Mouse (Mus musculus): ENCODE measurements at regions not wholly inside any gene's neighbourhood (a gene's known extent, or its start where the extent isn't known, plus 50 kb on each side); places are given as distances from the start of the nearest gene placed in this dataset.
"Not testable (repeated sequence)": the region's sequence is repeated elsewhere in the genome, so short reads cannot be mapped to it uniquely, and the experiment has no call there.

GRCm38 (mm10) chr16:50779030-50779784, 188.3 kb upstream of the Ccdc54 start:
- no peak for DNase-seq (ENCODE audit: low read depth, low spot score)

GRCm38 (mm10) chr16:50774699-50775098, 183.7 kb upstream of the Ccdc54 start:
- not testable (repeated sequence) for DNase-seq (ENCODE audit: low read depth, low spot score)

DNA sequence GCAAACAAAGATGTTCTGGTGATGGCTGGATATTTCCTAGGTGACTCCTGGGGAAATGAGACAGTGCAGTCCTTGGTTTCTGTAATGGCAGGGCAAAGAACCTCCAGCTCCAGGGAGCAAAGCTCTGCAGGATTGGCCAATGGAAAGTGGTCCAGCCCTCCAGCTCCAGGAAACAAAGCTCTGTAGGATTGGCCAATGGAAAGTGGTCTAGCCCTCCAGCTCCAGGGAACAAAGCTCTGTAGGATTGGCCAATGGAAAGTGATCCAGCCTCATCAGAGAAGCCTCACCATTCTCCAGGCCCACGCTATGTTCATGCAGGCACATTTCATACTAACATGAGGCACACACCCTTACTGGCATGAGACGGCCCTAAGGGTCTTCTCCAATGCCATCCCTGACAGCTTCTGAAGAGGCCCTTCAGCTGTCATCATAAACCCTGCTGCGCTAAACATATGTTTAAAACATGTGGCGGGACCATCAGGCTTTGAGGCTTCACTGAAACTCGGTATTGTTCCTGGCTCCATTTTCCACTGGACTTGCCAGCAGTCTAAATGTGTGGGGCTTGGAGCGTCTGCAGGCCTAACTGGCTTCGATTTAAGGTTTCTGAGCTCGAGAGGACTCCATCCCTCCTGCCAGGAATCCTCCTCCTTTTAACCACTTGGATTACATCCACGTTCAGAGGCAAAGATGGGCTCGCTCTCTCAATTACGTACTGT, 175.3 kb upstream of the Ccdc54 start:
- DNase-seq (ENCODE audit: low read depth, low spot score) = no peak

DNA sequence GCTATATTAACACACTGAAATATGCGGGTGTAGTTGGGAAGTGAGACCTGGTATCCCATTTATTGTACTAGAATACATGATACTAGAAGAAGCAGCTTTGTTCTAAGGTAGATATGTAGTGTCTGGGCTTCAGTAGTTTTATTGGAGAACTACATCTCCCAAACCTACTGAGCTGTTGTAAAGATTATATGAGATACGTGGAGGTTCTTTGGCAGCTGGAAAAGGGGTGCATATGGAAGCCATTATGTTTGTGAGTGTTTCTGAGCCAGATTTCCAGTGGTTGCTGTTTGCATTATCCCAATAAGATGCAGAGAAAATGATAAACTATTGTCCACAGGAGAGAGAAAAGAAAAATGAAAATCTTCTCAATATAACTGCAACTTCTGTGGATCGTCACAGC, 171.1 kb upstream of the Ccdc54 start:
- DNase-seq (ENCODE audit: low read depth, low spot score) = no peak

DNA sequence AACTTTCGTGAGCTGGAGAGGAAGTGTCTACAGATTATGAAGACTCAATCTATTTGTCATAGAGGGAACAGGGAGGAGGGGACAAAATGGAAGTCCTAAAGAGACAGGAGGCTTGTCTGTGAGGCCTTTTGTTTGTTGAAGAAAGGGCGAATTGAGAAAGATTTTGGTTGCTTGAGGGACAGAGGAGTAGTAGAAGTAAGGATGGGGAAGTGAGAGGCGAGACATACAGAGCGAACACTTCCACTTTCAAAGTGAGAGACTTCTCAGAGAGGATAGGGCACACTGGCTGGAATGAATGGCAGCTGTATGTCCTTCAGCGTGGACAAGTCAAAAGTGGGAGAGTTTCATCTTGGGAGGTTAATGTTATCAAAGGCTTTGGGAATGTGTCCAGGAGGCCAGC, 169.0 kb upstream of the Ccdc54 start:
- no peak for DNase-seq (ENCODE audit: low read depth, low spot score)

DNA sequence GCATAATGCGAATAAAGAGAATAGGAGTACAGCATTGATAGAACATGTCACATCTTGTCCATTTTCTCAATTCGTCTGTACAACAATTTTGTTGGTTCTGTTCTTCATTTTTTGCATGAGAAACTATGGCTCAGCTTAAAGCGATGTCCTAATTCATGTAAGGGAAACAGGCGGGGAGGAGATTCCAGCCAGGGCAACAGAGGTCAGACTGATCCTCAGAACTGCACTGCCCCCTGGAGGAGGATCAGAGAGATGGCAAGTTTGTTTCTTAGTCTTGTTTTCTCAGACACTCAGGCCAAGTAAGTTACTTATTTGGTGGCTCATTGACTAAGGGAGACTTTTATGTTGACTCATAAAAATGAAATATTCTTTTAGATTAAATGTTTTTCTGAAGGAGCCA, 165.7 kb upstream of the Ccdc54 start:
- DNase-seq (ENCODE audit: low read depth, low spot score) = no peak

GRCm38 (mm10) chr16:50753612-50754389, 162.8 kb upstream of the Ccdc54 start:
- no peak for DNase-seq (ENCODE audit: low read depth, low spot score)

- DNase-seq (ENCODE audit: low read depth, low spot score) = no peak
These were observed 162.1 kb upstream of the Ccdc54 start for GRCm38 (mm10) chr16:50753046-50753445.

- no peak for DNase-seq (ENCODE audit: low read depth, low spot score)
These were observed 161.3 kb upstream of the Ccdc54 start for GRCm38 (mm10) chr16:50752277-50752600.

GRCm38 (mm10) chr16:50751495-50752276, 160.7 kb upstream of the Ccdc54 start:
- DNase-seq (ENCODE audit: low read depth, low spot score) = no peak

DNA sequence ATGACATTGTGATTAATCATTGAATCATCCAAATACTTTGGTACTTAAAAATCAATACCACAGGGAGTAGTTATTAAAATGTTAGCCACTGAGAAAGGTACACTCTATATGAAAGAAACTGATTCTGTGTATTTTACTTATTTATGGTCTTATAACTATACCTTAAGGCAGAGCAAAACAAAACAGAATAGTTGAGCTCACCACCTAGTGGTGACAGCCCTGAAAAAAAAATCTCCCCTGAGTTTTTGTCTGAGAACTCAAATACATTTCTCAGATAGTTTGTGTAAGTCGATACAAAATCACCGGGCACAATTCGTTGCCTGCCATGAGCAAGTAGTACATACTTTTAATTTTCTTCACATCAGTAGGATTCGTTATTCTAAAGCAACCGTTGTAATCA, 156.7 kb upstream of the Ccdc54 start:
- DNase-seq (ENCODE audit: low read depth, low spot score) = no peak

- no peak for DNase-seq (ENCODE audit: low read depth, low spot score)
These were observed 154.8 kb upstream of the Ccdc54 start for GRCm38 (mm10) chr16:50745723-50746122.

DNA sequence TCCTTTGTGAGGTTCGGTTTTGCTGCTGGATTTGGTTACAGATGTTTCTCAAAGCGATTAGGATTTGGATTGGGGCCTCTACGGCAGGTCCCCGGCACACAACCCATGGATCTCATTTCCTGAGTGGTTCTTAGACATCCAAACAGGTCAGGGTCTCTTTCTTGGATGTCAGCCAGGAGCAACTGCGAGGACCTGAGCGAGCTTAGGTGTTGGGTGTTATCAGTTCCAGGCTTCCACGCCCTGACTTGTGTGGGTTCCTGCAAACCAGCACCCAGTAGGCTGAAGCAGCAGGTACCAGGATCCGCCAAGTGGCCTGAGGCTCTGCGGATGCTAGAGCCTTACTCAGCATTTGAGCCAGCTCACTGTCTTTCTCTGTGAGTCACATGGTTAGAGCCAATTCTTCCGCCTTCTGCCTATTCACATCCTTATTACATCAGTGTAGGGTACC, 146.5 kb upstream of the Ccdc54 start:
- no peak for DNase-seq (ENCODE audit: low read depth, low spot score)

DNA sequence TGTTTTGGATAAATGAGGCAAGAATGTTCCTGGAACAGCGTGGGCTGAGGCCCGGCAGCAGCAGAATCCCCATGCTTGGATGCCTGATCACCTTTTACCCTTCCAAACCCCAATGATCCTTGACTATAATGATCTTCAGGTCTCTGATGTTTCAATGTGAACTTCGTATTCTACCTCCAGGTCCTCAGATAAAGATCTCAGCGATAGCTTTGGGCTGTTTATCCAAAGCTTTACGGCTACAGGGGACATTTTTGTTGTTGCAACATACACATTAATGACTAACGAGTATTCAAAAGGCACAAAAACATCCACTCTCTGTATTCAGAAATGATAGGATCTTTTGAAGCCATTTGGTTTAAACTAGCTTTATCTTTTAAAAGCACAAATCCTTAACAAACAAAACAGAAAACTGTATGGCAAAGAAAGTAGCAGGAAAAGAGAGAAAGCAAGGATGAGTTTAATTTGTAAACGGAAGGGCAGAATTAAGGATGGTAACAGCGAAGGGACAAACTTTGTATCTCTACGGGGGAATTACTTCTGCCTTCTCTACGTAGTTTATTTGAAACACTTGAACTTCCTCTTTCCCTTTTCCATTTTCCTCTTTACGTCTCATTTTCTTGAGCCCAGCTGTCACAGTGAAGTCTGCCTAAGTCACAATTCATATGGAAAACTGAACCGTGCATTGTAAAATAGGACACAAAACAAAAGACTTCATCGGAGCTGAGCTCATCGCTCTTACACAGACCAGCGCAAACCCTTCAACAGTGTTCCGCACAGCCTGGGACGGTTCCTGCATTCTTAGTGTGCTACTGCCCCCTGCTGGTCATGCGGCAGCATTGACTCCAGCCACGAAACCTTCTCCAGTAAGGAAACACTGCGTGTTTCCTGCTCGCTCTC, 145.4 kb upstream of the Ccdc54 start:
- DNase-seq (ENCODE audit: low read depth, low spot score) = peak; percentile 36

GRCm38 (mm10) chr16:50733359-50733758, 142.4 kb upstream of the Ccdc54 start:
- no peak for DNase-seq (ENCODE audit: low read depth, low spot score)

GRCm38 (mm10) chr16:50732082-50733006, 141.4 kb upstream of the Ccdc54 start:
- DNase-seq (ENCODE audit: low read depth, low spot score) = no peak

- no peak for DNase-seq (ENCODE audit: low read depth, low spot score)
These were observed 138.4 kb upstream of the Ccdc54 start for GRCm38 (mm10) chr16:50729341-50729740.

DNA sequence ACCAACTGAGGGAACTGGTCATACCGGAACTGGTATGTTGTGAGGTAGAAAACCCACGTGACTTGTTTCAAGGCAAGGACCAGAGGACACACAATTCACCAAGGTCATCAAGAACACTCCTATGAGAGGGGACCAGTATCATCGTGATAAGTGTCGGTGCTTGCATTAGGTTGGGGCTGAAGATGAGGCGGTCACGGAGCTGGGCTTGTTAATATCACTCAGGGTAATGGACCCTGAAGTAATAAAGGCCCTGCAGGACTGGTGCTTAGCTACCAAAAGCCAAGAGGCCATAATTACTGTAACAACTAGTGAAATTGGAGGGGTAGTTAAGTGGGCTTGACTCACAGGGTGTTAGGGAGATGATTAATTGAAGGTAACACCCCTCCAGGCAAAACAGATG, 132.2 kb upstream of the Ccdc54 start:
- no peak for DNase-seq (ENCODE audit: low read depth, low spot score)

DNA sequence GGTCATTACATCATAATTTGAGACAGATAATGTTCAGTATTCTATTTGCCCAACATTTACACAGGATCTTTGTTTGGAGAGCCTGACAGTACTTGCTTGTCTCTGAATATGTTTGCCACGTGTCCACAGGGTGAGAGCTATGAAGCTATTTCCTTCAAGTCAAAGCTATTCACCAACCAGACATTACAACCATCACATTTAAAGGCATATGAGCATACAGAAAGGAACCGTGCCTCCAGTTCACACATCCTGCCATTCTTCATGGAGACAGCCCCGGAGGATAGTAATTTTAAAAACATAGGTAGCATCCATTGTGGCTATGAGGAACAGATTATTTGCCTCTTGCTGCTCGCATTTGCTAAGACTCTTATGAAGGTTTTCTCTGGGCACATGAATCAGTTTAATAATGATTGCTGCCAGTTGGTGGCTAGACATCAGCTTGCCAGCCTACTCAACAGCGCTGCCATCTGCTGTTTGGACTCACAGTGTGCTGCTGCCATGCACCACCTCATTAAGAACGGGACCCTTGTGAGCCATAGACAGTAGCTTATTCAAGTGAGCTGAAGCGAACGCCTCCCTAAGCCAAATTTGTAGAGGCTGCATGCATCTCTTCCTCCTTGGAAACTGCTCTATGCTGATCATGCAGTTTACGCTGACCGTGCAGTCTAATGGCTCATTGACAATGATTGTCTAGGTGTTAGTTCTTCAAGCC, 126.5 kb upstream of the Ccdc54 start:
- DNase-seq (ENCODE audit: low read depth, low spot score) = no peak
